Mouse (Mus musculus): ENCODE data around the gene Nvl.

- TF ChIP-seq CTCF (IDR thresholded peaks at IDR 0.05; ENCODE audit: borderline replicate concordance, extremely low read depth, insufficient read depth, insufficient read length) (no peak), POLR2A (IDR thresholded peaks at IDR 0.05; ENCODE audit: borderline replicate concordance, extremely low read depth, insufficient read depth, insufficient read length, poor library complexity, severe bottlenecking) (no peak)
Observed at GRCm38 (mm10) chr1:181151541-181151940, 7.5 kb upstream of the Nvl start.
